10 mouse cellular contexts compared by ENCODE assay signal in genomic region chr10:62060224-62060913, GRCm38 (mm10).
DNase-seq lines count a peak whose midpoint lies in the region; ATAC-seq lines count a peak whose summit lies in the region.
"Had no signal": no experiment of that assay in that cellular context is flagged by ENCODE, and none has a peak within 500 bp of the region (broad histone marks: within the 10 kb centered on the region; RNA-seq: fewer than 3 reads in every experiment).

No protein-coding gene starts in this region.

- no peak overlapping the region for H3K4me3 ChIP-seq in forebrain, embryonic 15.5 days
- H3K4me3 ChIP-seq in forebrain, embryonic 12.5 days (replicated peaks), result no peak overlapping the region
- H3K4me3 ChIP-seq in embryonic facial prominence, embryonic 10.5 days, result no peak overlapping the region
- H3K4me3 ChIP-seq in limb, embryonic 15.5 days, result no peak overlapping the region

- peak; percentile 42 to 48 for DNase-seq in kidney, postnatal 4 days
- DNase-seq in kidney, adult 18-20 months, result no peak
- peak; percentile 43 for DNase-seq in embryonic facial prominence, embryonic 10.5 days (ENCODE audit: low spot score)
- no peak for DNase-seq in adrenal gland, postnatal 36 days
- DNase-seq in frontal cortex, postnatal 36 days (ENCODE audit: low spot score in 2 of 2), result no peak
- DNase-seq: spleen, adult 18-20 months had no signal

- H3K4me2 ChIP-seq in forebrain, embryonic 15.5 days (replicated peaks), result no peak overlapping the region
- H3K4me2 ChIP-seq in forebrain, embryonic 12.5 days, result no peak overlapping the region
- H3K4me2 ChIP-seq in limb, embryonic 15.5 days, result peak overlapping the region; percentile 17; the same call in 1 of the 2 replicates

- 65% methylated on average over 16 of the region's 16 CpGs for WGBS in forebrain, embryonic 15.5 days
- WGBS in forebrain, embryonic 12.5 days, result 76% methylated on average over 16 of the region's 16 CpGs
- WGBS in embryonic facial prominence, embryonic 10.5 days, result 53% methylated on average over 16 of the region's 16 CpGs
- WGBS in limb, embryonic 15.5 days, result 15% methylated on average over 16 of the region's 16 CpGs

- H3K36me3 ChIP-seq in forebrain, embryonic 15.5 days, result no peaks in the 10 kb centered on the region
- no peaks in the 10 kb centered on the region for H3K36me3 ChIP-seq in forebrain, embryonic 12.5 days (replicated peaks)
- no peaks in the 10 kb centered on the region for H3K36me3 ChIP-seq in embryonic facial prominence, embryonic 10.5 days (replicated peaks)
- H3K36me3 ChIP-seq in limb, embryonic 15.5 days, result no peaks in the 10 kb centered on the region

- H3K9me3 ChIP-seq in forebrain, embryonic 15.5 days, result no peaks in the 10 kb centered on the region
- no peaks in the 10 kb centered on the region for H3K9me3 ChIP-seq in forebrain, embryonic 12.5 days
- H3K9me3 ChIP-seq in embryonic facial prominence, embryonic 10.5 days, result no peaks in the 10 kb centered on the region
- H3K9me3 ChIP-seq in limb, embryonic 15.5 days, result no peaks in the 10 kb centered on the region

- H3K27me3 ChIP-seq in forebrain, embryonic 15.5 days, result no peaks in the 10 kb centered on the region
- H3K27me3 ChIP-seq in forebrain, embryonic 12.5 days, result no peaks in the 10 kb centered on the region
- H3K27me3 ChIP-seq in embryonic facial prominence, embryonic 10.5 days (replicated peaks; ENCODE audit: low read depth, poor library complexity, severe bottlenecking), result peaks cover 4% of the 10 kb centered on the region
- H3K27me3 ChIP-seq in limb, embryonic 15.5 days, result no peaks in the 10 kb centered on the region

- ATAC-seq in forebrain, embryonic 15.5 days (replicated peaks), result no peak
- no peak for ATAC-seq in forebrain, embryonic 12.5 days (ENCODE audit: low FRiP score)
- ATAC-seq in limb, embryonic 15.5 days (ENCODE audit: insufficient number of reproducible peaks, low FRiP score, low TSS enrichment, low read depth), result peak; percentile 69

- H3K4me1 ChIP-seq in forebrain, embryonic 15.5 days, result peaks cover 12% of the 10 kb centered on the region
- H3K4me1 ChIP-seq in forebrain, embryonic 12.5 days, result peaks cover 11% of the 10 kb centered on the region
- H3K4me1 ChIP-seq in embryonic facial prominence, embryonic 10.5 days, result peaks cover 29% of the 10 kb centered on the region
- peaks cover 27% of the 10 kb centered on the region for H3K4me1 ChIP-seq in limb, embryonic 15.5 days

- H3K27ac ChIP-seq in forebrain, embryonic 15.5 days (replicated peaks), result 0 out of 2 replicates have a peak overlapping the region, but pooled peaks have one; percentile 11
- no peak overlapping the region for H3K27ac ChIP-seq in forebrain, embryonic 12.5 days
- peak overlapping the region; percentile 66 for H3K27ac ChIP-seq in embryonic facial prominence, embryonic 10.5 days (replicated peaks)
- peak overlapping the region; percentile 86 for H3K27ac ChIP-seq in limb, embryonic 15.5 days
- H3K27ac ChIP-seq: liver, embryonic 14.5 days had no signal

- H3K9ac ChIP-seq in forebrain, embryonic 15.5 days (replicated peaks), result no peak overlapping the region
- no peak overlapping the region for H3K9ac ChIP-seq in forebrain, embryonic 12.5 days
- H3K9ac ChIP-seq in limb, embryonic 15.5 days, result no peak overlapping the region
- H3K9ac ChIP-seq: liver, embryonic 14.5 days had no signal

Comparison
In these comparisons a context has a peak if more than half of its experiments do, and no peak if none do; other contexts are left out.
1. DNase-seq: peak in kidney, postnatal 4 days (2 of 2) and embryonic facial prominence, embryonic 10.5 days (single experiment); none in kidney, adult 18-20 months (single experiment), adrenal gland, postnatal 36 days (0 of 2) and frontal cortex, postnatal 36 days (0 of 2).